Mouse (Mus musculus): ENCODE results near the gene Otud6a. TPM values are rescaled to one million over a fixed set of nuclear protein-coding genes. Genes with fewer than 3 reads are reported as not detected.
"Not testable (repeated sequence)": the region's sequence is repeated elsewhere in the genome, so short reads cannot be mapped to it uniquely, and the experiment has no call there.

The Otud6a gene
- total RNA-seq (2021): not detected

DNA sequence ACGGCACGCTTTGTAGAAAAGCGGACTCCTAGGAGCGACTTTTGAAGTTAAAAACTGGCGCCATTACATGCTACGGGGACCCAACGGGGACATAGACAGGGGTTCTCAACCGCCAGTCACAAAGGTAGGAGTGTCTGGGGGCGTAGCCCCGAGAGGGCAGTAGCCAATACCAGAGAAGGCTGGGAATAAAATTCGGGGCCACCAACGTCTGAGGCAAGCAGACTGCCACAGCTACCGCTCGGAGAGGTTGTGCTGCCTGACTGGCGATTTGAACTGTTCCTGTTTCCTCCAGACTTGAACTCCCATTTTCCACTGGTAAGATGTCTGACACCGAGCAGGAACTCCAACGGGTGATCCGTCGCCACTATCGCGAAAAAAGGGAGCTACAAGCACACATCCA is at the start of gene Otud6a:
Gene Otud6a, plus strand, starts transcription at position 321 of the 400 bp plus-strand sequence.
- intact Hi-C loops (cut with DNase I): no loop called here
- no peak for DNase-seq

DNA sequence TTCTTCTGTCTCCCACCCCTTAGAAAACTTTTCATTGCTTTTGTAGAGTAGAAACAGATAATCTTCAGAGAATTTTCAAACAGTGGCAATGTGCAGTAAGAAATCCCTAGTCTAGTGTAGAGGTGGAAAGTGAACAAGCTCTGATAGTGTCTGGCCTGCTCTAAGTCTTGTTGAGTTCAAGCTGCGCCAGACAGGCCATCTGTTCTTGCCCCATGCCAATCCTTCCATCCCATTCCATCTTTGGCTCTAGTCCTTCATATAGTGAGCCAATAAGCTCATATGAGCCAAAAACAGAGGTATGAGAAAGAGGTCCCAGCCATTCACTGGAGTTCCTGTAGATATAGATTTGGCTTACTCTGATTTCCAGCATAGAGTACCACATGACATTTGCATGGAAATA is 38.9 kb upstream of the Otud6a start:
- intact Hi-C loops (cut with DNase I): loop anchor here (10.0 kb wide), 1 partner anchor 415 kb away; the partner anchor contains the start of gene Eda
- no peak for DNase-seq

DNA sequence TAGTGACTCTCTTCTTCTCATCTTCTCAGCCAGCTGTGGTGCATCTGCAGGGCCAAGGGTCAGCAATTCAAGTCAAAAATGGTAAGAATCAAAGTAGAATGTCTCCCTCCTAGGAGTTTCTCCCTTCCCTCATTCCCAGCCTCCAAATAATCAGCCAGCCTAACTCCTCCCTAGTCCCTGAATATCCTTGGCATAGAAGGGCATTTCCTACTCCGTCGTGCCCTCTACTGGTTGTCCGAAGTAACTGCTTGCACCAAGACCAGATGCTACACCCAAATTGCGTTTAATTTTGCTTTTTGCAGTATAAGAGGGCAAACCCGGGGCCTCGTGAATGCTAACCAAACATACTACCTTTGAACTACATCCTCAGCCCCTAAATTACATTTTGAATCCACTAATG is 36.5 kb upstream of the Otud6a start:
- intact Hi-C loops (cut with DNase I): loop anchor here (1.0 to 10.0 kb wide), 2 partner anchors 418 to 539 kb away; partner anchors contain the start of gene Eda
- DNase-seq: peak; percentile 9 to 11

DNA sequence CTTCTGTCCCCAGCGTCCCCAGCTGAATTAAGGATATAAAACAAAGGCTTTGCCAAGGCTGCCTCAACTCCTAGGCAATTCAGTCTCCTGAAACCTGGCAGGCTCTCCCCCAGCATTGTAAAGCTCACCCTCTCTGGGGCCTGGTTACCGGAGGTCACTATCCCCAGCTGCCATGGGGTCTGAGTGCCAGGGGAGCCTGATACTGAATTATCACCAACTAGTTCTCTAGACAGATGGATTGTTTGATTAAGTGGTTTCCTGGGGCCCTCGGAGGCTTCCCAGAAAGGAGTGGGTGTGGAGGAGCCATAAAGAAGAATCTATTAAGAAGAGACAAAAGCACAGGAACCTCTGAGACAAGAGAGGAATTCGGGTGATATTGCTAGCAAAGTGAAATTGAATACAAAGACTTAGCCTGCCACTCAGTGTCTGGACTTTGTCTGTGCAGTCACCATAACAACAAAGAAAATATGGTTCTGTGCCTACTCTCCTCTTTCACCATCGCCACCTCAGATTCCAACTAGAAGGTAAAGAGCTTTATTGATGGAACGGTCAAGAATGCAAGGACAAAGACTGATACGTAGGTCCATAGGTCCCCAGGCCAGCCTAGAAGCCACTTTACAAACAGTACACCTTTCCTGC is 34.5 kb upstream of the Otud6a start:
- intact Hi-C loops (cut with DNase I): loop anchor here (2.0 to 10.0 kb wide), 2 partner anchors 86 to 420 kb away; partner anchors contain the start of gene Eda
- no peak for DNase-seq

DNA sequence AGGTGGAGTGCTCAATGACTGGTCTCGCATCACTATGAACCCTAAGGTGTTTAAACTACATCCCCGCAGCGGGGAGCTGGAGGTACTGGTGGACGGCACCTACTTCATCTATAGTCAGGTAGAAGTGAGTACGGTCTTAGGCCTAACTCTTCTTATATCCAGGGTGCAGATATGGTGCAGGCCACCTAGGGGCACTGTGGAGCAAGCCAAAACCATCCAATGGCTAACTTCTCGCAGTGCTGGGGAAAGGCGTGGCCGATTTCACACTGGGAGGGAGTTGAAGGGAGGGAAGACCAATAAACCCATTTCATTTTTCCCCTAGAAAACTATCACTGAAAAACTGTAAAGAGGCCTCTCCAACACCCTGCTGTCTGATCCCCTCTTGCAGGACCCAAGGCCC is 33.8 kb upstream of the Otud6a start:
- intact Hi-C loops (cut with DNase I): loop anchor here (2.0 to 10.0 kb wide), 2 partner anchors 86 to 420 kb away; partner anchors contain the start of gene Eda
- peak in 1 of 2 experiments; percentile 2 for DNase-seq

DNA sequence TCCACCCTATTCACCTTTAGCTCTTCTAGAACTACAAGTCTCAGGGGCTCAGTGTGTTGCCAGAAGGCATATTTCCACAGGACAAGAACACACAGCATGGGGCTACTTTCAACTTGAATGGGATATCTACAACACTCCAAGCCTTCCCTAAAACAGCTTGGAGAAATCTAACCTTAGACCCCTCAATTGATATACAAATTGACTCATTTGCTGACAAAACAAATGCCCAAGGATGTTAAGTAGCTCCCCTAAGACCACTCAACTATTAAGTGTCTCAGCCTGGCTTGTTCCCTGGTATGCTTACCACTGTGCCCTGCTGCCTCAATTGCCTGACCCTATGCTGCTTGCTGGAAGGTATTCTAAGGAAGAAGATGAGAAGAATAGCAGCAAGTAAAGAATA is 27.9 kb upstream of the Otud6a start:
- intact Hi-C loops (cut with DNase I): no loop called here

DNA sequence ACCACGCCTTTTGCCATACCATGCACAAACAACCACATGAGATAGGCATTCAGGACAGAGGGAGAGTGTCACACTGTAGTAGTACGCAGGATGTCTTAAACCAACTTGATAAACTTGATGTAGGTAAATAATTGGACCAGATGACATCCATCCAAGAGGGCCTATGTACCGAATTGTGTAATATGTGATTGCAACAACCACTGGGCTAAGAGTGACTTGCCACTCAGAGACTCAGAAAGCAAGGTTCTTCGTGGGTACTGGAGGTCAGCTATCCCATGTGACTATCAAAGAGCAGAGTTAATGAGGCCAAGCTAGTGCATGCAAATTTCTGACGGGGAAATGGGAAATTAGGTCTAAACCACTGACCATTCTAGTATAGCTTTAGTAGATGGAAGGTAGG is 27.2 kb upstream of the Otud6a start:
- DNase-seq: no peak
- intact Hi-C loops (cut with DNase I): no loop called here

More for the DNA sequence above, 27.9 kb upstream of the Otud6a start:
- DNase-seq: no peak

DNA sequence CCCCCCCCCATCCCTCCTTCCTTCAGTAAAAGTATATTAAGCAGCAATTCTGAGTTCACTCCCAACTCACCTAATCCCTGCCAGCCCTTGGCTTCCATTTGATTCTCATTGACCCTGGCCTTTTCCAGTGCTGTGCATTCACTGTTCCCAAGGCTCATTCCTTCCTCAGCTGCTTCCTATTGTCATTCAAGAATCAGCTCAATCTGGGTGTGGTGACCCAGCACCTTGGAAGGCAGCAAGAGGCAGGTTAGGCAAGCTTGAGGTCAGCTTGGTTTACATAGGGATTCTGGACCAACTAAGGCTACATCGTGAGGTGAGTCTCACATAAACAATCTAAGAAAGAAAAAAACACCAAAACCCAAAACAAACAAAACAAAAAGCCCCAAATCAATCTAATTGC is 19.6 kb upstream of the Otud6a start:
- intact Hi-C loops (cut with DNase I): no loop called here
- no peak for DNase-seq

DNA sequence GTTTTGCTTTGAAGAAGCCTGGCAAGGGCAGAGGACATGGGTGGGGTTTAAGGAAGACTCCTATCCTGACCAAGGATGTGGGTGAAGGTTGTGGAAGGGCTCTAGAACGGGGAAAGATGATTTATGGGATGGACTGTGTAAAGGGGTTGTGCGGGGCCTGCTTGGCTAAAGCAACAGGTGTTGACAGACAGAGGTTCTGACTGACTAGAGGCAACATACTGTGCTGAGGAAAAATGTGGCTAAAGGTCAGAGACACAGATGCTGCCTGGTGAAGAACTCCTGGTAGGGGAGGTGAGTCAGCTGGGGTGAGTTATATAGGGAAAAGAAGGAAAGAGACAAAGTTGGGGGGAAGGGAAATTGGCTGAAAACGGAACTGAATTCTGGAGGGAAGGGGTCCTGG is 3.5 kb downstream of the Otud6a start:
- no peak for DNase-seq
- intact Hi-C loops (cut with DNase I): no loop called here

DNA sequence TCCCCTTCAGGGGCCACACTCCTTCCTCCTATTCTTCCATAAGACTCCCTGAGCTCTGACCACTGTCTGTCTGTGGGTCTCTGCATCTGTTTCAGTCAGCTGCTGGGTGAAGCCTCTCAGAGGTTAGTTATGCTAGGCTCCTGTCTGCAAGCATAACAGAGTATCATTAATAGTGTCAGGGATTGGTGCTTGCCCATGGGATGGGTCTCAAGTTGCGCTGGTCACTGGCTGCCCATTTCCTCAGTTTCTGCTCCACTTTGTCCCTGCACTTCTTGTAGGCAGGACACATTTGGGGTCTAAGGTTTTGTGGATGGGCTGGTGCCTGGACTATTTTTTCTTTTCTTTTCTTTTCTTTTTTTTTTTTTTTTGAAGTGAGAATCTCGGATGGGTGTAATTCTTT is 13.8 kb downstream of the Otud6a start, which contains the start of gene Awat2:
Gene Awat2, minus strand, starts transcription at position 101 of the 400 bp plus-strand sequence.
- DNase-seq; intact Hi-C loops (cut with DNase I): not testable (repeated sequence)

DNA sequence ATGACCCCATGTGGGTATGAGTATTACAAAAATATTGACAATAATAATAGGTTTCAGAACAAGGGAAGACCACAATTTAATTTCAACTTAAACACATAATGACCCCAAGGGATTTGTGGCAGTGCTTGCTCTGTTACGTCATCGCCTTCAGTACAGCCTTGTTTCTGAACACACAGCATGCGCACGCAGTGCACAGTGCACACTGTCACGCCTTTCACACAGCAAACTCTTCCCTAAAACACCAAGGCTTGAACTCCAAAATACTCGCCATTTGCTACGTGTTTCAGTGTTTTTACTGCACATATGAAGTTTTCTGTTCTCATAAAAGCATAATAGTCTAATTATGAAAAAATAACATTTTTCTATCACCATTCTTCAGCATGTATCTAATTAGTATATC is 14.7 kb downstream of the Otud6a start:
- no peak for DNase-seq
- intact Hi-C loops (cut with DNase I): no loop called here

DNA sequence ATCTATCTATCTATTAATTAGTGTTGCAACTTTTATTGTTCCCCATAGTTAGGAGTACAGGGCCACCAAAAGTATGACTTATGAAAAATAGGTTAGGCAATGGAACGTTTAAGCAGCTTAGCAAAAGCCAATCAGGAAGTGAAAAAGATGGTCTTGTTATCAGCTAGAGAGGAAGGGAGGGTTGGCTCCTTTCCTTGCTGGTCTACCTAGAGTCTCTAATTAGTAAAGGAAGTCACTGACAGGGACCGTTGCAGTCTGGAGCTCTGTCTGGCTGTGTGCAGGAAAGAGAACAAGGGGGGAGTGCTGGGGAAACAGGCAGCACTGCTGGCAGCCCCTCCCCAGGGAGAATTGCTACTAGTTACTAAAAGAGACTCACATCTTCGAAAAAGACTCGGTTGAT is 39.2 kb downstream of the Otud6a start:
- intact Hi-C loops (cut with DNase I): no loop called here
- DNase-seq: no peak

DNA sequence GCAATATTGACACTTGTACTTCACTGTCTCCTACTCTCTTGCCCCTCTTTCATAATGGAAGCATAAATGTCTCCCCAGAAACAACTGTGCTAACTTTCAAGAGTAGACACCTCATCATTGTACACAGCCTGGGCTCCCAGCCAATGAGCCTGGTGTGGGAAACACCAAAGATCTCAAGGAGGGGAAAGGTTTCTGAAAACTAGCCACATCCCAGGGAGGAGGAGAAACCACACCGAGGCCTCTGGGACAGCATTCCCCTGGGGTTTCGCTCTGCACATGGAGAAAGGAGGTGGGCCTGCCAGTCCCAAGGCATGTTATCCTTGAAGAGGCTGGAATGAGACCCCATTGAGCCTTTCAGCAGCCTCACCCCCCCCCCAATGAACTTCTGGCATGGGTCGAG is 41.3 kb downstream of the Otud6a start:
- no peak for DNase-seq
- intact Hi-C loops (cut with DNase I): no loop called here

DNA sequence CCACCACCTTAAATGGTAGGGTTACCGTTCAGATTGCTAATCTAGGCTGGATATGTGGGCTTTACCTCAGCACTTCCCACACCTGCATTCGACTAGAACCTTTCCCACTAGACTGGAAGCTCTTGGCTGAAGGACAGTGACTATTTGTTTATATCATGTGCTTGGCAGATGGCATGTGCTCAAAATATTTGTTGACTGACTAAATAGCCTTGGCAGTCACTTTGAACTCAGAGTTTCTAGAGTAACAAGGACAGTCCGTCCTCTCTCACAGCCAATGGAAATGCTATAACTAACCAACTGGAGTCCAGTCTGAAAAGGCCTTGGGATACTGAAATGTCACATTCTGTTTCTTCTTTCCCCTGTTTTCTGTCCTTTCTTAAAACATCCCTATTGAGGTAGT is 42.7 kb downstream of the Otud6a start:
- peak in 1 of 2 experiments; percentile 10 for DNase-seq

DNA sequence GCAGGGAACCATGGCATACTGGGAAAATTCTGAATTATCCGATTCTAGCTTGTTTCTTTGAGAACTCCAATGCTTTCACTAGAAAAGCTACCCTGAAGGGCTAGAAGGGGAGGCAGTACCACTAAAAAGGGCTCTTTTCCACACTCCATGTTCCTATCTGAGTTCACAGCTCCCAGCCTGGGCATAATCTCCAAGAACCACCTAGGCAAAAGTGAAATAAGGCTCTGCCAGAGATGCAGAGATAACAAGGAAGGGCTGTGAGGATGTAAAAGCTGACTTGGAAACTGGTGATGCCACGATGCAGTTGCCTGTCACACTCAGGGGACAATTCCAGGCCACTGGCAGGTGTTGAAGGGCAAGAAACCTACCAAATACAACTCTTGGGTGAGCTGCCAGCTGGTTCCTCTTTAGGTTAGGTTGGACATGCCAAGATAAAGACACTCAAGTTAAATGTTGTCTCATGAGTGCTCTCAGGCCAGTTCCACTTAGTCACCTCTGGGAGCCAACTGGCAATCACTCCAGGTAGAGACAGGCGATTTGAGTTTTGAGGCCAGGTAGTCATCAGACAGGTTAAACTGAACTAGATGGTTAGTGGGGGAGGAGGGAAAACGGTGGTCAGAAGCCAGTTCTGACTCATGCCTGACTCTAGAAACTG is 46.9 kb downstream of the Otud6a start:
- DNase-seq: no peak
- intact Hi-C loops (cut with DNase I): no loop called here

More for the DNA sequence above, 42.7 kb downstream of the Otud6a start:
- intact Hi-C loops (cut with DNase I): no loop called here

Small RNA genes within 50 kb of the gene (microRNA-seq; reads per million reads assigned to microRNA genes)
- 1,949 to 2,258 reads per million in 2 experiments for gene Mir676 (ENCODE audit: borderline number of aligned reads in 2 of 2)

Other genes starting within 250 kb of the Otud6a start
- gene Awat2, start 13.7 kb downstream of the Otud6a start, total RNA-seq (2021): under 1 TPM in 1 of 2 experiments, not detected in 1; 0.25 TPM
- gene Igbp1, start 65.3 kb downstream of the Otud6a start, total RNA-seq (2021): 10 to 100 TPM; 43.0 to 43.2 TPM
- gene Dgat2l6, start 95.8 kb downstream of the Otud6a start, total RNA-seq (2021): not detected
- not detected for gene Awat1, start 143.2 kb downstream of the Otud6a start, total RNA-seq (2021)
- gene P2ry4, start 165.9 kb downstream of the Otud6a start, total RNA-seq (2021): not detected
- gene Arr3, start 176.5 kb downstream of the Otud6a start, total RNA-seq (2021): not detected
- under 1 TPM; 0.36 to 0.87 TPM for gene Kif4, start 196.7 kb downstream of the Otud6a start, total RNA-seq (2021)
- 10 to 100 TPM; 25.8 to 28.3 TPM for gene Pdzd11, start 197.6 kb downstream of the Otud6a start, total RNA-seq (2021)

Data from heart, postnatal 36 days (tissue).